Mouse (Mus musculus): ENCODE results near the gene Cluh. TPM values are rescaled to one million over a fixed set of nuclear protein-coding genes. Genes with fewer than 3 reads are reported as not detected.

Cluh gene
- polyA plus RNA-seq, 2 experiments: 14.3 to 29.5 TPM

DNA sequence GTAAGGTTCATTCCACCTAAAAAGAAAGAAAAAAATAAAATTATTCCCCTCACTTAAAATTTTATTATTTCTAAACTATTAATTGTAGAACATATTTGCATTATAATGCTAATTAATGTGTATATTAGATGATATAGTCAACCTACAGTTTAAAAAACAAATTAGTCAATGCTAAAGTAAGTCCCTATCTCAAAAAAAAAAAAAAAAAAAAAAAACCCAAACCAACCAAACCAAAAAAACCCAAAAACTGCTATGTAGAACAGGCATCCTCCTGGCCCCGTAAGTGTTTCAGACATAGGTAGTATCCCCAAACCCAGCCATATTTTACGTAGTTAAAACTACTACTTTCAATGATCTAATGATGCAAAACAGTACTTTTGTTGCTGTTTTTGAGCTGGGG is 50.2 kb downstream of the Cluh start:
- Histone ChIP-seq H3K9ac (replicated peaks) (no peak overlapping the region), H3K4me3 (ENCODE audit: insufficient read depth in 1 of 2, low read depth in 2 of 2, low read length in 2 of 2) (no peak overlapping the region), H3K27me3 (ENCODE audit: control insufficient read depth, insufficient read depth, low read length) (no peaks in the 10 kb centered on the region), H3K36me3 (replicated peaks; ENCODE audit: control insufficient read depth, insufficient read depth, low read depth) (peaks cover 37% of the 10 kb centered on the region), H3K4me2 (ENCODE audit: low read depth) (no peak overlapping the region), H3K9me3 (ENCODE audit: control insufficient read depth, low read length) (no peaks in the 10 kb centered on the region), H3K27ac (no peak overlapping the region), H3K4me1 (replicated peaks; ENCODE audit: control insufficient read depth in 2 of 2, insufficient read depth in 2 of 2, low read length in 1 of 2) (peaks cover 0 to 3% of the 10 kb centered on the region in 2 experiments; a peak in 1 of 4 replicates)
- no peak for TF ChIP-seq EP300 (IDR thresholded peaks at IDR 0.05; ENCODE audit: low read depth)
- TF ChIP-seq CTCF (IDR thresholded peaks at IDR 0.05; ENCODE audit: low read depth): no peak
- 96% methylated on average over 2 of the region's 2 CpGs for WGBS (ENCODE audit: insufficient replicate concordance)
- DNase-seq (ENCODE audit: low read depth in 3 of 3, low spot score in 3 of 3): no peak
- ATAC-seq (ENCODE audit: insufficient read depth): no peak

DNA sequence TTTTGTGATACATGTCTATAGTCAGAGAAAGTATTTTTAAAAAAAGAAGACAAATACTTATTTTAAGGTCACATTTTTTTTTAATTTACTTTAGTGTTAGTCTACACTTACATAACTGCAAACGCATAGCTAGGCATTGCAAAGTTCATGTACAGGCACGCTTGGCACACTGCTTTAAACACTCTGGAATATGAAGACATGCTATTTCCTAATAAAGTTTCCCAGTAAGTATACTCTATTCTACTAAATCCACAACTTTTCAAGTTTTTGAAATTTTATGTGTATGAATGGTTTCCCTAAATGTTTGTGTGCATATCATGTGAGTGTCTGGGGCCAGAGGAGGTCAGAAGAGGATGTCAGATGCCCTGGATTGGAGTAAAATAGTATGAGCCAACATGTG is 54.8 kb downstream of the Cluh start:
- WGBS (ENCODE audit: insufficient replicate concordance): 88% methylated on average over 2 of the region's 2 CpGs

DNA sequence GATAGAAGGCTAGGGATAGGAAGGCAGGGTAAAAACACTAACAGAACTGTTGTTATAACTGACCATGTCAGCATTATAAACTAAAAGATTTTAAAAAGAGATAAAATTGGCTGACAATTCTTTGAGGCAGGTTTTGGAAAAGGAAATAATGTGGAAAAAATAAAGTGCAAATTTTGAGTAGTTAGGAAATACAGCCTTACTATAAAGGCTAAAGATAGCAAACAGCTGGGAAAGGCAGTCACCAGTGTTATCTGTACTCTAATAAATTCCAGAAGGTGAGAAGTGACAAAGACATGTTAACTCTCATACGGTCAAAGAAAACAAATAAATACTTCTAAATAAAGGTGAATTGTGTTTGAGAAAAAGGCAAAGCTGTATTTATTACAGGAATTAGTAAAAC is 59.5 kb downstream of the Cluh start:
- no peak overlapping the region for H3K4me2 ChIP-seq (ENCODE audit: low read depth)
- no peaks in the 10 kb centered on the region for H3K9me3 ChIP-seq (ENCODE audit: control insufficient read depth, low read length)
- peaks cover 0 to 7% of the 10 kb centered on the region in 2 experiments; a peak in 3 of 4 replicates for H3K4me1 ChIP-seq (replicated peaks; ENCODE audit: control insufficient read depth in 2 of 2, insufficient read depth in 2 of 2, low read length in 1 of 2)
- ATAC-seq (ENCODE audit: insufficient read depth): no peak
- H3K4me3 ChIP-seq (ENCODE audit: insufficient read depth in 1 of 2, low read depth in 2 of 2, low read length in 2 of 2): no peak overlapping the region
- WGBS (ENCODE audit: insufficient replicate concordance): 47% methylated on average over 1 of the region's 1 CpGs
- peaks cover 12% of the 10 kb centered on the region; the same call in 1 of the 2 replicates for H3K36me3 ChIP-seq (replicated peaks; ENCODE audit: control insufficient read depth, insufficient read depth, low read depth)
- H3K27me3 ChIP-seq (ENCODE audit: control insufficient read depth, insufficient read depth, low read length): no peaks in the 10 kb centered on the region
- DNase-seq (ENCODE audit: low read depth in 3 of 3, low spot score in 3 of 3): no peak
- H3K27ac ChIP-seq: no peak overlapping the region
- TF ChIP-seq EP300 (IDR thresholded peaks at IDR 0.05; ENCODE audit: low read depth): no peak
- no peak for TF ChIP-seq CTCF (IDR thresholded peaks at IDR 0.05; ENCODE audit: low read depth)
- H3K9ac ChIP-seq (replicated peaks): no peak overlapping the region

More for the DNA sequence above, 54.8 kb downstream of the Cluh start:
- H3K4me3 ChIP-seq (ENCODE audit: insufficient read depth in 1 of 2, low read depth in 2 of 2, low read length in 2 of 2): no peak overlapping the region
- peaks cover 6% of the 10 kb centered on the region for H3K36me3 ChIP-seq (replicated peaks; ENCODE audit: control insufficient read depth, insufficient read depth, low read depth)
- no peak overlapping the region for H3K4me2 ChIP-seq (ENCODE audit: low read depth)
- no peak for ATAC-seq (ENCODE audit: insufficient read depth)
- H3K27me3 ChIP-seq (ENCODE audit: control insufficient read depth, insufficient read depth, low read length): no peaks in the 10 kb centered on the region
- no peak overlapping the region for H3K27ac ChIP-seq
- peaks cover 0 to 3% of the 10 kb centered on the region in 2 experiments; a peak in 3 of 4 replicates for H3K4me1 ChIP-seq (replicated peaks; ENCODE audit: control insufficient read depth in 2 of 2, insufficient read depth in 2 of 2, low read length in 1 of 2)
- DNase-seq (ENCODE audit: low read depth in 3 of 3, low spot score in 3 of 3): no peak
- no peak overlapping the region for H3K9ac ChIP-seq (replicated peaks)
- TF ChIP-seq CTCF (IDR thresholded peaks at IDR 0.05; ENCODE audit: low read depth) (no peak), EP300 (IDR thresholded peaks at IDR 0.05; ENCODE audit: low read depth) (no peak)
- H3K9me3 ChIP-seq (ENCODE audit: control insufficient read depth, low read length): no peaks in the 10 kb centered on the region

DNA sequence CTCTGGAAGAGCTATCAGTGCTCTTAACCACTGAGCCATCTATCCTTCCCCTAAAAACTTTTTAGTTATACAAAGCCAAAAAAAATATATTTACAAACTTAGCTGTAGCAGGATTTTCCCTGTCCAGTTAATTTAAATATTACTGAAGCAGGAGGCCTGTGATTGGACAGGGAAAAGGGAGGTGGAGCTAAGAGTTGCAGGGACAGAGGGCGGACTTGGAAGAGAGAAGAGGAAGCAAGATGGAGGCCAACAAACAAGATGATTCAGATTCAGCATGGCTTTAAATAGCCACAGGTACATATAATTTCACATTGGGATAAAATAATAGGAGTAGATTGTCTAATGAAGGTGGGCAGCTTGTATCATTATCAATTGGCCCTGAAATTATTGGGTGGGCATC is 61.4 kb downstream of the Cluh start:
- H3K4me1 ChIP-seq (replicated peaks; ENCODE audit: control insufficient read depth in 2 of 2, insufficient read depth in 2 of 2, low read length in 1 of 2): peaks cover 0 to 4% of the 10 kb centered on the region in 2 experiments; a peak in 2 of 4 replicates
- WGBS (ENCODE audit: insufficient replicate concordance): 79% methylated on average over 1 of the region's 1 CpGs
- no peak overlapping the region for H3K9ac ChIP-seq (replicated peaks)
- no peaks in the 10 kb centered on the region for H3K27me3 ChIP-seq (ENCODE audit: control insufficient read depth, insufficient read depth, low read length)
- TF ChIP-seq CTCF (IDR thresholded peaks at IDR 0.05; ENCODE audit: low read depth) (no peak), EP300 (IDR thresholded peaks at IDR 0.05; ENCODE audit: low read depth) (no peak)
- ATAC-seq (ENCODE audit: insufficient read depth) (no peak), DNase-seq (ENCODE audit: low read depth in 3 of 3, low spot score in 3 of 3) (no peak)
- no peak overlapping the region for H3K4me2 ChIP-seq (ENCODE audit: low read depth)
- H3K4me3 ChIP-seq (ENCODE audit: insufficient read depth in 1 of 2, low read depth in 2 of 2, low read length in 2 of 2): no peak overlapping the region
- H3K9me3 ChIP-seq (ENCODE audit: control insufficient read depth, low read length): no peaks in the 10 kb centered on the region
- H3K36me3 ChIP-seq (replicated peaks; ENCODE audit: control insufficient read depth, insufficient read depth, low read depth): peaks cover 12% of the 10 kb centered on the region; the same call in 1 of the 2 replicates
- H3K27ac ChIP-seq: no peak overlapping the region

DNA sequence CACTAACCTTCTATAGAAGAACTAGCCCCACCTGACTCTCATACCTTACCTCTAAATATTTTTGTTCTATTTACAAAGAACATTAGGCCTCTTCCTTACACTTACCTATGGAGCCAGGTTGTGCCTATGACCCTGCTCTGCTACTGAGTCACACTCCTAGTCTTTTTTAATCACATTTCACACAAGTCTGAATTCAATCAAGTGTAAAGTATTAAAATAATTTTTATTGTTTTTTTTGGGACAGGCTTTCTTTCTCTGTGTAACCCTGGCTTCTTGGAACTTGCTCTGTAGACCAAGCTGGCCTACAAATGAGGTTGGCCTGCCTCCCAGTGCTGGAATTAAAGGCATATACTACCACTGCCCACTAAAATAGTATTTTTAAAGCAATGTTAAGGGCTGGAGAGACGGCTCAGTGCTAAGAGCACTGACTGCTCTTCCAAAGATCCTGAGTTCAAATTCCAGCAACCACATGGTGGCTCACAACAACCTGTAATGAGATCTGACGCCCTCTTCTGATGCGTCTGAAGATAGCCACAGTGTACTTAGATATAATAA is 66.8 kb downstream of the Cluh start:
- Histone ChIP-seq H3K9ac (replicated peaks) (no peak overlapping the region), H3K27ac (no peak overlapping the region), H3K9me3 (ENCODE audit: control insufficient read depth, low read length) (no peaks in the 10 kb centered on the region), H3K4me1 (replicated peaks; ENCODE audit: control insufficient read depth in 2 of 2, insufficient read depth in 2 of 2, low read length in 1 of 2) (peaks cover 10 to 17% of the 10 kb centered on the region in 2 experiments), H3K4me3 (ENCODE audit: insufficient read depth in 1 of 2, low read depth in 2 of 2, low read length in 2 of 2) (no peak overlapping the region), H3K4me2 (ENCODE audit: low read depth) (no peak overlapping the region), H3K27me3 (ENCODE audit: control insufficient read depth, insufficient read depth, low read length) (no peaks in the 10 kb centered on the region), H3K36me3 (replicated peaks; ENCODE audit: control insufficient read depth, insufficient read depth, low read depth) (peaks cover 8% of the 10 kb centered on the region; the same call in 1 of the 2 replicates)
- TF ChIP-seq CTCF (IDR thresholded peaks at IDR 0.05; ENCODE audit: low read depth) (no peak), EP300 (IDR thresholded peaks at IDR 0.05; ENCODE audit: low read depth) (no peak)
- 77% methylated on average over 3 of the region's 3 CpGs for WGBS (ENCODE audit: insufficient replicate concordance)
- DNase-seq (ENCODE audit: low read depth in 3 of 3, low spot score in 3 of 3) (no peak), ATAC-seq (ENCODE audit: insufficient read depth) (no peak)

Other genes starting within 250 kb of the Cluh start
- gene Rap1gap2, start 38.6 kb upstream of the Cluh start, polyA plus RNA-seq (2012; rRNA removed): 0.95 and 0.98 TPM in 2 replicates
- 0.56 and 0.71 TPM in 2 replicates for gene Rap1gap2, start 38.6 kb upstream of the Cluh start, polyA plus RNA-seq (2014; fragmentation: Nextera tagmentation; extraction: Ambion mirVana)
- 12.7 and 13.1 TPM in 2 replicates for gene Ccdc92b, start 29.9 kb upstream of the Cluh start, polyA plus RNA-seq (2012; rRNA removed)
- 10.2 and 12.6 TPM in 2 replicates for gene Ccdc92b, start 29.9 kb upstream of the Cluh start, polyA plus RNA-seq (2014; fragmentation: Nextera tagmentation; extraction: Ambion mirVana)
- gene Pafah1b1, start 75.2 kb downstream of the Cluh start, polyA plus RNA-seq (2012; rRNA removed): 11.1 and 18.2 TPM in 2 replicates
- 42.1 and 43.8 TPM in 2 replicates for gene Pafah1b1, start 75.2 kb downstream of the Cluh start, polyA plus RNA-seq (2014; fragmentation: Nextera tagmentation; extraction: Ambion mirVana)
- gene Mettl16, start 121.3 kb downstream of the Cluh start, polyA plus RNA-seq (2012; rRNA removed): 3.1 and 9.3 TPM in 2 replicates
- gene Mettl16, start 121.3 kb downstream of the Cluh start, polyA plus RNA-seq (2014; fragmentation: Nextera tagmentation; extraction: Ambion mirVana): 14.6 and 16.5 TPM in 2 replicates
- gene Mnt, start 181.4 kb downstream of the Cluh start, polyA plus RNA-seq (2012; rRNA removed): 2.5 TPM in 2 replicates
- 1.0 and 1.2 TPM in 2 replicates for gene Mnt, start 181.4 kb downstream of the Cluh start, polyA plus RNA-seq (2014; fragmentation: Nextera tagmentation; extraction: Ambion mirVana)
- 2.6 and 2.7 TPM in 2 replicates for gene Sgsm2, start 247.6 kb downstream of the Cluh start, polyA plus RNA-seq (2012; rRNA removed)
- 1.1 and 1.3 TPM in 2 replicates for gene Sgsm2, start 247.6 kb downstream of the Cluh start, polyA plus RNA-seq (2014; fragmentation: Nextera tagmentation; extraction: Ambion mirVana)
- 13.4 and 17.9 TPM in 2 replicates for gene Tsr1, start 248.6 kb downstream of the Cluh start, polyA plus RNA-seq (2012; rRNA removed)
- gene Tsr1, start 248.6 kb downstream of the Cluh start, polyA plus RNA-seq (2014; fragmentation: Nextera tagmentation; extraction: Ambion mirVana): 26.3 and 29.4 TPM in 2 replicates

Data from liver, embryonic 14.5 days (tissue).